Mouse (Mus musculus): ENCODE data around the gene Rala.
A peak's percentile ranks its signal among the peaks of the same experiment; 100 is the strongest.

Gene Rala

GRCm38 (mm10) chr13:17879061-17879460, 65.0 kb downstream of the Rala start:
- DNase-seq = no peak

GRCm38 (mm10) chr13:17866741-17867140, 77.3 kb downstream of the Rala start:
- DNase-seq = no peak

GRCm38 (mm10) chr13:17860536-17860935, 83.5 kb downstream of the Rala start:
- no peak for DNase-seq

- no peak for DNase-seq
These were observed 84.5 kb downstream of the Rala start for GRCm38 (mm10) chr13:17859365-17860033.

GRCm38 (mm10) chr13:17857046-17857445, 87.0 kb downstream of the Rala start:
- DNase-seq = no peak

- no peak for DNase-seq
These were observed 88.4 kb downstream of the Rala start for GRCm38 (mm10) chr13:17855492-17856138.

GRCm38 (mm10) chr13:17854755-17855154, 89.3 kb downstream of the Rala start:
- DNase-seq = no peak

GRCm38 (mm10) chr13:17843336-17843735, 100.7 kb downstream of the Rala start:
- no peak for DNase-seq

GRCm38 (mm10) chr13:17842756-17843155, 101.3 kb downstream of the Rala start:
- DNase-seq = no peak

- DNase-seq = no peak
These were observed 104.9 kb downstream of the Rala start for GRCm38 (mm10) chr13:17839137-17839536.

- peak; percentile 73 for DNase-seq
These were observed 105.6 kb downstream of the Rala start for GRCm38 (mm10) chr13:17838484-17838851.

- peak; percentile 47 for DNase-seq
These were observed 106.2 kb downstream of the Rala start for GRCm38 (mm10) chr13:17837610-17838483.

GRCm38 (mm10) chr13:17836808-17837207, 107.2 kb downstream of the Rala start:
- DNase-seq = no peak

GRCm38 (mm10) chr13:17832940-17833339, 111.1 kb downstream of the Rala start:
- DNase-seq = no peak
